Comparison of ENCODE assay signal across 24 mouse cellular contexts in genomic region chr16:19062557-19063400, GRCm38 (mm10).
"Had no signal": no experiment of that assay in that cellular context is flagged by ENCODE, and none has a peak within 500 bp of the region (broad histone marks: within the 10 kb centered on the region; RNA-seq: fewer than 3 reads in every experiment).

No protein-coding gene starts in this region.

- H3K27me3 ChIP-seq: heart, embryonic 12.5 days; hindbrain, embryonic 12.5 days; intestine, embryonic 15.5 days; limb, embryonic 12.5 days had no signal

- DNase-seq: gastrocnemius, postnatal 14 days; gastrocnemius, postnatal 36 days; heart, adult 18-20 months; heart, postnatal 10 days; heart, postnatal 4 days; kidney, adult 18-20 months; kidney, adult 8-10 months; kidney, postnatal 10 days; kidney, postnatal 25 days; kidney, postnatal 4 days; liver had no signal

- H3K36me3 ChIP-seq: heart, embryonic 10.5 days; heart, embryonic 12.5 days; hindbrain, embryonic 10.5 days; hindbrain, embryonic 12.5 days; intestine, embryonic 15.5 days; limb, embryonic 10.5 days; limb, embryonic 12.5 days had no signal

- H3K4me3 ChIP-seq: heart, embryonic 10.5 days; heart, embryonic 12.5 days; hindbrain, embryonic 10.5 days; hindbrain, embryonic 12.5 days; intestine, embryonic 15.5 days; layer of hippocampus, adult 2 months; left cerebral cortex, adult 2 months; limb, embryonic 10.5 days; limb, embryonic 12.5 days had no signal

- ATAC-seq: hindbrain, embryonic 16.5 days; inflammation-experienced regulatory T-cells, adult 6 months; intestine, embryonic 15.5 days; intestine, postnatal 0 days had no signal

- H3K27ac ChIP-seq: heart, embryonic 10.5 days; hindbrain, embryonic 10.5 days; hindbrain, embryonic 12.5 days; hindbrain, embryonic 14.5 days; intestine, embryonic 15.5 days; layer of hippocampus, adult 2 months; left cerebral cortex, adult 2 months; limb, embryonic 10.5 days; limb, embryonic 12.5 days had no signal

- H3K4me1 ChIP-seq: heart, embryonic 10.5 days; heart, embryonic 12.5 days; hindbrain, embryonic 10.5 days; hindbrain, embryonic 12.5 days; intestine, embryonic 15.5 days; limb, embryonic 10.5 days; limb, embryonic 12.5 days had no signal
